Mouse (Mus musculus) embryonic stem cell, embryonic (primary cell): ENCODE data around the gene Chst14.

Experiments used
- CTCF ChIA-PET, 4 experiments: fragments of 300-600 bp in 2 of 4; fragments of 350-600 bp in 2 of 4; sonication (Branson Sonifier 250); formaldehyde crosslinking; loops; one replicate each; lab custom pipeline; 2022; ENCODE audit warnings: inconsistent platforms in 2 of 4; lab: Charles Lee
- POLR2A ChIA-PET, 4 experiments: fragments of 300-600 bp in 2 of 4; fragments of 350-600 bp in 2 of 4; sonication (Branson Sonifier 250); formaldehyde crosslinking; loops; one replicate each; lab custom pipeline; 2022; ENCODE audit warnings: antibody characterized with exemption in 4 of 4, inconsistent platforms in 1 of 4; lab: Charles Lee

Gene Chst14

DNA sequence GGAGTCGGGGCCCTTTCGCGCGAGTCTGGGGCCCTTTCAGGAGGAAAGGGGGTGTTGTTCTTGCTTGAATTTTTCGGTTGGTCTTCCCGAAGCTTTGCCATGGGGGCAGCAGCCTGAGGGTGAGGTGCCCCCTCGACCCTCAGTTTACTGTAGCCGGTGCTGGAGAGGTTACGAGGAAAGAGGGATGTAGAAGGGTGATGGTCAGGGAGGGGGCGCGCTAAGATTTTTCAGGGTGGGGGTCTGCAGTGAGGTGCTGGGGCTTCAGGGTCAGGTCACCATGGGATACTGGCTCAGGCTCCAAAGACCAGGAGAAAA, 25.5 kb upstream of the Chst14 start:
- POLR2A ChIA-PET = interaction anchor here (0.6 to 3.8 kb wide), 20 partner anchors 8 to 928 kb away, joined by 3 to 12 read pairs (median 4); partner anchors contain the start of genes Chst14 (in 2 of the 4), Ivd (in 1 of the 4) and Knstrn (in 1 of the 4)
- CTCF ChIA-PET = interaction anchor here in 3 of 4 experiments (0.6 to 1.4 kb wide), 4 partner anchors 8 to 373 kb away, joined by 3 read pairs; no protein-coding TSS in a partner anchor

DNA sequence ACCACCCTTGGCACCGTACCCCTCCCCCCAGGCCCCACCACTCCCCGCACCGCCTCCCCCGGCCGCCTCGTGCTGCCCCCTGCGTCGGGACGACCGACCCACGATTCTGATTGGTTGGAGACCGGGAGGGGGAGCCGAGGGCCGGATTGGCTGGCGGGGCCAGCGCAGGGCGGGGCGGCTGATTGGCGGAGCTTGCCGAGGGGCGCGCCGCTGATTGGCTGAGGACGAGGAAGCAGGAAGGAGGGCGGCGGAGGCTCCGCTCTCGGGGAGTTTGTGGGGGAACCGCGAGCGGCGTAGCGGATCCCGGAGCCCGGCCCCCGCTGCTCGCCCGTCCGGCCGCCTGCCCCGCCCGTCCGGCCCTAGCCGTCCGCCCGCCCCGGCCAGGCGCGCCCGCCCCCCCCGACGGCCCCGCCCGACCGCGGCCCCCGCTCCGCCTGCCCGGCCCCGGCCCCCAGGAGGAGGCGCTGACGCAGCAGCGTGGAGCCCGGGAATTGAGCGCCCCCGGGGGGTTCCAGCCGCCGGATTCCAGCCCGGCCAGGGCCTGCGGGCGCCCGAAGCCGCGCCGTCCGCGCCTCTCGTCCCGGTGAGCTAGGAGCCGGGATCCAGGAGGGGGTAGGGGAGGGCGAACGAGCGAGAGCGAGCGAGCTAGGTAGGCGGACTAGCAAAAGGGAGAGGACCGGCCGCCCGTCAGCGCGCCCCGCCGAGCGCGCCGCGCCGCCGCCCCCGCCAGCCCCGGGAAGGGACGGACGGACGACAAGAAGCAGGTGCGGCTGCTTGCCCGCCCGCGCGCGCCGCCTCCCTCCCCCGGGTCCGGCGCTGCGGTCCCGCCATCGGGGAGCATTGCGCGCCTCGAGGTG, 24.9 kb upstream of the Chst14 start:
- ChIA-PET CTCF (interaction anchor here in 3 of 4 experiments (0.6 to 1.5 kb wide), 4 partner anchors 8 to 1258 kb away, joined by 3 read pairs; no protein-coding TSS in a partner anchor), POLR2A (interaction anchor here in 3 of 4 experiments (0.6 to 3.8 kb wide), 16 partner anchors 8 to 927 kb away, joined by 3 to 12 read pairs (median 4); partner anchors contain the start of genes Chst14 (in 2 of the 3), Ivd (in 1 of the 3), Knstrn (in 1 of the 3) and Vps18 (in 1 of the 3))

DNA sequence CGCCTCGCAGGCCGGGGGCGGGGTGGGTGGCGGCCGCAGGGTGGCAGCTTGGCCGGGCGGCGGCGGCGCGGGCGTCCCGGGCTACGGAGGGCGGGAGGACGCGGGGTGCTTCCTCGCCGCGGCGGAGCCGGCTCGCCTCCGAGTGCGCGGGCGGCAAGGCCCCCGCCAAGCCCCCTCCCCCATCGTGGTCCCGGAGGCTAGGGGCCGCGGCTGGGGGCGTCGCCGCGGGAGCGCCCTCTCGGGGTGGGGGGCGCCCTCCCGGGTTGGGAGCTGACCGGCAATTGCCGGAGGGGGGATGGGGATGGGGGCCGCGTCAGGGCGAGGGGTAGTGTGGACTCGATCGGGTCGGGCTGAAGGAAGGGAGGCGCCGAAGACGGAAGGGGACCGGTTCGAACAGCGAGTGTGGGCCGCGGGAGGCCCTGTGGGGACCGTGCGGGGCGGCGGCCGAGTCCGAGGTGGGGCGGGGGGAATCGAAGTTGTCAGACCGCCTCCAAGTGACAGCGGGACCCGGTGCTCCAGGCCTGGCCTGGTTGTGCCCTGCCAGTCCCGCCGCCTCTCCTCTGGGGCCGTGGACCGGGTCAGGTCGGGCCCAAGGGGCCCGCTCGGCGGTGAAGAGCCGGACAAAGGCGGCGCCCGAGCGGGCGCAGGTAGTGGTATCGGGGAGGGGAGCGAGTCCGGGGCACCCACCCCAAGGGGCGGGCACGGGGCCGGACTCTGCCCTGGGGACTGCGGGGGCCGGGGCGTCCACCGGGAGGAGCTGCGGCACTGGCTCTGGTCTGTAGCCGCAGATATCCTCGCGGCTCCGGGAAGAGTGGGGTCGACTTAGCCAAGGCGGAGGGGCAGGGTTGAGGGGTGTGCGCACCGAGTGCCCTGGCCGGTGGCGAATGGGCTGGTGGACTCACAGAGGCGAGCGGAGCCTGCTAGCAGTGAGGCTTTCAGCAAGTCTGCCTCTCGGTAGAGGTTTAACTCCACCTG, 24.0 kb upstream of the Chst14 start:
- ChIA-PET POLR2A (interaction anchor here (0.6 to 3.8 kb wide), 11 partner anchors 8 to 386 kb away, joined by 3 to 12 read pairs (median 3); partner anchors contain the start of genes Chst14 (in 3 of the 4), Ivd (in 1 of the 4) and Vps18 (in 1 of the 4)), CTCF (interaction anchor here (0.6 to 1.5 kb wide), 4 partner anchors 9 to 417 kb away, joined by 3 to 4 read pairs (median 3); partner anchors contain the start of gene Chst14 (in 1 of the 4))

DNA sequence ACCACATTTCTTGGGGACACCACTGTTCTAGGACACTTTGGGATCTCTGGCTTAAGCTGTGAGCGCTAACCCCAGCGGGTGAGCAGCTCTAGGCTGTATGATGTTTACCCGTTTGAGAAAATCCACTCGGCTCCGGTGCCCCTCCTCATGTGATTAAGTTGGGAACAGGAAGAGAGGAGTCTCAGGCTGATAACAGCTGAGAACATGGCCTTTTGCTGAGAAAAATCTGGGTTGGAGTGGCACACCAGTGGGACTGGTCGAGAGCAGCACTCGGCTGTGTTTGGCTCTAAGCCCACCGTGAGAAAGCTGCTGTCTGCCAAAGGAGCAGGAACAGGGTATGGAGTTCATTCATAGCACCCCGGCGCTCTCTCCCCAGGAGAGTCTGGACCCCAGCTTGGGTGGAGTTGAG, 23.0 kb upstream of the Chst14 start:
- POLR2A ChIA-PET = interaction anchor here in 2 of 4 experiments (0.5 to 3.8 kb wide), 5 partner anchors 8 to 265 kb away, joined by 3 to 12 read pairs (median 4); partner anchors contain the start of gene Chst14 (in 1 of the 2)
- CTCF ChIA-PET = interaction anchor here in 2 of 4 experiments (0.7 to 0.8 kb wide), 2 partner anchors 23 to 75 kb away, joined by 3 read pairs; partner anchors contain the start of gene Chst14 (in 1 of the 2)

DNA sequence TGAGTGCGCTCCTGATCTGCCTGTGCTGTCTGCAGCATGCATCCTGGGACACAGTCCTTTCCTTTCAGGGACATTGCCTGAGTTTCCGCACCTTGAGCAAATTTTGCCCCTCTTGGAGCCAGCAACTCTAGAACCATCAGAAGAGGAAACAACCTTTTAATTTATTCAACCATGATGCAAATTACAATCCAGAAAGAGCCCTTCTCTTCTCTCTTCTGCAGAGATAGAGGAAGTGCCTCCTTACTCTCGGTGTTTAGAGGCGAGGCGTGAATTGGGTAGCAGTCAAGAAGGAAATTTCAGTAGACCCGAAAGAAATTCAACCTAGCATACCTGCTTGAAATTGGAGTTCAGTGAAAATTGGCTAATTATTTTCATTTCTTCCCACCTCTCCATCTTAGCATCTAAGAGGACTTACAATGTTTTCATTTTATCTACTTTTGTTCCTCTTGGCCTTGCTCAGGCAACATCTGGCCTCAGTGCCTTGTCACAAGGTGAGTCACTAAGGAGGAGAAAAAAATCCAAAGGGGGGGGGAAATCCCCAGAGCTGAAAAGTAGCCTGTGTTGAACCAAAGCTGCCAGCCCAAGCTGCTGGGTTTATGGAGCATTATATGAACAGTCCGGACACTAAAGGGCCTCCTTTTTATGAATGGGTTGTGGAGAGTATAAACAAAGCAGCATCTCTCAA, 20.7 kb upstream of the Chst14 start:
- POLR2A ChIA-PET = interaction anchor here in 1 of 4 experiments (0.7 to 1.4 kb wide), 2 partner anchors 9 to 383 kb away, joined by 3 to 6 read pairs; partner anchors contain the start of gene Vps18

DNA sequence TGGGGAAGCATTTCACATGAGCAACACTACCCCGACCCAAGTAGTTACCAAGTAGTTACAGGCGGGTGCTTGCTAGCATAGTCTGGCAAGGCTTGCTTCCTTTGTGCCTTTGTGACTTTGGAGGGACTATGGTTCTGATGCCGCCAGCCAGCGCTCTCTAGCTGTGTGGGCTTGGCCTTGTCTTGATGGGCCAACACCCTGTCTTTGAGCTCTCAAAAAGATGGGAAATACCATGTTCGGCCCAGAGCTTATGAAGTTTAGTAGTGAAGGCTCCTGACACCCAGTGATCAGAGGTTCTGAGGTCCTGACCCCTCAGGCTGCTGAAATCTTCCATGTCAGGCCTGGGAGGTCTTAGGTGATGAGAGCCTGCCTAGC, 20.2 kb upstream of the Chst14 start:
- ChIA-PET POLR2A (interaction anchor here in 2 of 4 experiments (0.7 to 1.4 kb wide), 3 partner anchors 9 to 382 kb away, joined by 3 to 6 read pairs (median 3); partner anchors contain the start of gene Vps18 (in 1 of the 2)), CTCF (no interaction called here)

More for the DNA sequence above, 20.7 kb upstream of the Chst14 start:
- CTCF ChIA-PET = no interaction called here

DNA sequence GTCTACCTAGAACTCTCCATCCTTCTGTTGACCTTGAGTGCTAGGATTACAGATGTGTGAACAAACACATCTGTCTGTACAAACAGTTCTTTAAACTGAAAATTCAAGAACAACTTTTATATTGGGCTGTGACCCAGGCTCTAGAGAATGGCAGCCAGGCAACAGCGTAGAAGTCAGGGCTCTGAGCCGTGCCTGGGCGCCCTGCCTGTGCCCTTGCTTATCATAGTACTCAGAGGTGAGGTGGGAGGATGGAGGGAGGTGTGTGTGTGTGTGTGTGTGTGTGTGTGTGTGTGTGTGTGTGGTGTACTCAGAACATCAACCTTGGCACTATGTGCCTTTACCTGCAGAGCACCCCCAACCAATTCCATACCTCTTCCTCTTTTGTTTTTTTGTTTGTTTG, 18.5 kb upstream of the Chst14 start:
- ChIA-PET POLR2A (interaction anchor here in 1 of 4 experiments (0.7 kb wide), 1 partner anchor 623 kb away, joined by 4 read pairs; no protein-coding TSS in a partner anchor), CTCF (no interaction called here)

DNA sequence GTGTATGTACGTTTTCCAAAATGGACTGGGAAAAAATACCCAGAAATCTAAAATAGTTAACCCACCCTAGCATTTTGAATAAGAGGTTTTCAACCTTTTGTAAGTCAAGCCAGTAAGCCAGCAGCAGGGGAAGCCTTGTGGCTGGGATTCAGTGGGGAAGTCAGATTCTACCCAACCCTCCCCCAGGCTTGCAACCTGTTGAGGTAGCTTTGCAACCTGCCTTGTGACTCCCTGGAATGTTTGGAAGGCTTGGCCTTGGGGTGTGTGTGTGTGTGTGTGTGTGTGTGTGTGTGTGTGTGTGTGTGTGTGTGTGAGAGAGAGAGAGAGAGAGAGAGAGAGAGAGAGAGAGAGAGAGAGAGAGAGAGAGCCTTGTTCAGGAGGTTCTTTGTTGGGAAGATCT, 17.1 kb upstream of the Chst14 start:
- POLR2A ChIA-PET = interaction anchor here in 1 of 4 experiments (0.5 to 1.1 kb wide), 6 partner anchors 13 to 156 kb away, joined by 3 to 4 read pairs (median 3); no protein-coding TSS in a partner anchor
- CTCF ChIA-PET = interaction anchor here in 1 of 4 experiments (0.7 kb wide), 1 partner anchor 255 kb away, joined by 3 read pairs; no protein-coding TSS in a partner anchor

DNA sequence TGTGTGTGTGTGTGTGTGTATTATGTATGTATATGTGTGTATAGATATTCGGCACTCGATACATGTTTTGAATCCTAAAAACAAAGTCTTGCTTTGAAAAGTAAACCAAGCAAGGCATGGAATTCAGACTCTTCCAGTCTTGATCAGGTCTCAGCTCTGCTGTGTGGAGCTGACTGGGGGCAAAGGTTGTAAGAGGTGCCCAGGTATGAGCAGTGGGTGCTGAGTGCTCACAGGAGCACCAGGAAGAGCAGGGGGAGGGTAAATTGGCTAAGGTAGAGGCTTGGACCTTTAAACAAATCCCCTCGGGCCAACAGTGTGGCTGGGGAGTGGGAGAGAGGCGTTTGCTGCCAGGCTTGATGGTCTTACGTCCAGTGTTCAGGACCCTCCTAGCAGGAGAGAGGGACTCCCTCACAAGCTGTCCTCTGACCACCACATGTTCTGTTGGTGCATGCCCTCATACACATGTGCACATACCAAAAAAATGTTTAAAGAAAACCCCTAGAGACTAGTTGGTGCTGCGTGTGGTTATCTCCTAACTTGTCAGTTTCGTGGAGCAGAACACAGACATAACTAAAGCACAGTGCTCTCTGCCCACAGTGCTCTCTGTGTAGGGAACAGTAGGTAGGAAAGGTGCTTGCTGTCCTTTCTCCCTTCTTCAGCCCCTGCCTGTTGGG, 15.6 kb upstream of the Chst14 start:
- ChIA-PET POLR2A (interaction anchor here in 3 of 4 experiments (0.5 to 1.8 kb wide), 3 partner anchors 8 to 9 kb away, joined by 3 to 4 read pairs (median 4); no protein-coding TSS in a partner anchor), CTCF (interaction anchor here in 2 of 4 experiments (0.5 to 1.0 kb wide), 2 partner anchors 9 to 79 kb away, joined by 3 read pairs; no protein-coding TSS in a partner anchor)

DNA sequence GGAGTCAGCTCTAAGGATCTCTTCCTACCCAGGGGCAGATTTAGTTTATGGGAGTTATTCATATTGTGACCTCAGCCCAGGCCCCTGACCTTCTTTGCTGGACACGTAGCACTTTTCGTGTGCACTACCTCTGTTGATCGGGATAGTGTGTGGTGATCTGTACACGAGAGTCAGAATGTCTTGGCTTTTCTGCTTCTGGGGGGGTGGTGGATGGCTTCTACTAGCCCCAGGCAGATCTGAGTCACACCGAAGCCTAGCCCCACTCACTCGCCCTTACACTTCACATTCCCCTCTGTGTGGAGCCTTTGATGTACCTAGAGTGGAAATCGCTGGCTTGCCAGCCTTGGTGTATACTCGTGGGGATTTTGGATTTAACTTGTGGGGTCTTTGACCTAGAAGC, 13.6 kb upstream of the Chst14 start:
- POLR2A ChIA-PET = interaction anchor here in 1 of 4 experiments (0.6 to 0.7 kb wide), 2 partner anchors 12 to 15 kb away, joined by 3 to 4 read pairs; no protein-coding TSS in a partner anchor
- CTCF ChIA-PET = no interaction called here

DNA sequence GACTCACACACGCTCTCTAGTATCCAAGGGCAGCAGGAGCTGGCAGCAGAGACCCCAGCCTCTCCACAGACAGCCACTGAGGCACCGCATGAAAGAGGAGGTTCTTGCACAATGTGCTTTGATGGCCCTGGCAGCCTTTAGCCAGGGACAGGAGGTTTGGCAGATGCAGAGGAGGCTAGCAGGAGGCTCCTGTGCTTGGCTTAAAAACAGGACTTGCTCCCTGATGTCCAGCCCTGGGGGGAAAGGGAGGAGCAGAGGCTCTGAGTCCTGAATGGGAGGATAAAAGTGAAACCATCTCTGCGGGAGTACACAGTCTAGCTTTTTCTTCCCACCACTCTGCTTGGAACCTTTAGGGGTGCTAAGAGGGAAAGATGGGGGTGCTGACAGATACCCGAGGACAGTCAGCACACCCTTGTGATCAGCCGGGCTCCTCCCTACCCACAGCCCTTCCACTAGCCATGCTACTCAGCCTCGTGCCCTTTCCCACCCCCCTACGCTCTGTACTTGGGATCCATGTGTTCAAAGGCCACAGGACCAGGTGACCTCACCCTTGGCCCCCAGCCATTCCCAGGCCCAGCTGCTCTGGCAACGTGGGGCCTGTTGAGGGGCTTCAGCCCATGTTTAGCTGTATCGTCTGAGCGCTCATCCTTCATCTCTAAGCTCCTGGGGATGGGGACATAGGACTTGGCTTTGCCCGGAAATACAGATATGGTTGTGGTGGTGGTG, 12.6 kb upstream of the Chst14 start:
- CTCF ChIA-PET = no interaction called here

DNA sequence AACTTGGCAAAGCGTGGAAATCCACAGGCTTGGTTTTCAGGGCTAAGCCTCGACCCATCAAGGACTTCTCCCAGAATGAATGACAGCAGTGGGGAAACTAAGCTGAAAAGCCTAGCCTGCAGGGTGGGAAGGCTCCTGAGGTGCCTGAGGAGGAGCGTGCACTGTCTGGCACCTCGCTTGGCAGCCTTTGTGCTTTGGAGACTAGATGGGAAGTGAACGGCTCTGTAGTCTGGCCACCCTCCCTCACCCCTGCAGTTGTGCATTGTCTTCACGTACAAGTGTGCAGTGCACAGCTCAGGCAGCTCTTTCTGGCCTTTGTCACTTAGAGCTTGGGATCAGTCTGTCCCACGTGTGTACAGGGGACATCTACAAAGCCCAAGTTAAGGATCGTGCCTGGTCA, 11.6 kb upstream of the Chst14 start:
- CTCF ChIA-PET = no interaction called here
- POLR2A ChIA-PET = interaction anchor here in 2 of 4 experiments (1.1 to 3.0 kb wide), 4 partner anchors 8 to 14 kb away, joined by 4 to 12 read pairs (median 6); partner anchors contain the start of genes Bahd1 (in 1 of the 2) and Chst14 (in 1 of the 2)

More for the DNA sequence above, 12.6 kb upstream of the Chst14 start:
- POLR2A ChIA-PET = interaction anchor here in 2 of 4 experiments (0.6 to 3.0 kb wide), 7 partner anchors 11 to 134 kb away, joined by 3 to 12 read pairs (median 6); partner anchors contain the start of genes Bahd1 (in 1 of the 2) and Disp2 (in 1 of the 2)

DNA sequence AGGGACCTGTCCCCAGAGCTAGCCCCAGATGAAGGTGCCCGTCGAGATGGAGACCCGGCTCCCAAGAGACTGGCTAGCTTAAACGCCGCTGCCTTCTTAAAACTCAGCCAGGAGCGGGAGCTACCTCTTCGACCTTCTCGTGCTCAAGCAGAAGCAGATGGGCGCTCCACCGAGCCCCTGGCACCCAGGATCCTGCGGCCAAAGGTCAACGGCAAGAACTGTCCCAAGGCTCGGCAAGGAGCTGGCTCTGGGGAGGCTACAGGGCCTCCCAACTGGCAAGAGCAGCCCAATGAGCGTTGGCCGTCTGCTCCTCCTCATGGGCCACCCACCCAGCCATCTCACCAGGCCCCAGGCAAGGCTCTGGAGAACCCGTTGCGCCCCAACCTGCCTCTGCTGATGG, 9.9 kb upstream of the Chst14 start:
- ChIA-PET CTCF (interaction anchor here in 1 of 4 experiments (0.9 to 1.0 kb wide), 2 partner anchors 33 to 98 kb away, joined by 3 read pairs; no protein-coding TSS in a partner anchor), POLR2A (interaction anchor here in 2 of 4 experiments (0.9 to 1.7 kb wide), 3 partner anchors 8 to 10 kb away, joined by 3 to 6 read pairs (median 5); partner anchors contain the start of gene Chst14 (in 2 of the 2))

DNA sequence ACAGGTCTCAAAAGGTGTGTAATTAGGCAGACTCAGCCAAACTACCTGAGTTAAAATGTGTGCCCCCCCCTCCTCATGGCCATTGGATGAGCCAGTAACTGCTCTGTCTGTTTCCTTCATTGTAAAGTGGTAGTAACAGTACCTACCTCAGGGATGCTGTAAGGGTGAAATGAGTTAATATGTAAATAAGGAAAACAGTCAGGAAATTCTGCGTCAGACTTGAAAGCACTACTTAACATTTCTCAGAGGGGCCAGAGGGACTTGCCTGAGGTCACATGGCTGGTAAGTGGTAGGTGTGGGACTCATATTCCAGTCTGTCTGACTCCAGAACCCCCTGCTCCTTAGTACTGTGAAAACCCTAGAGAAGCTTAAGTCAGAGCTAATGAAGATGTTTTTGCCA, 7.8 kb upstream of the Chst14 start:
- CTCF ChIA-PET = no interaction called here
- POLR2A ChIA-PET = interaction anchor here in 1 of 4 experiments (0.8 kb wide), 1 partner anchor 57 kb away, joined by 3 read pairs; the partner anchor contains the start of gene Ivd

DNA sequence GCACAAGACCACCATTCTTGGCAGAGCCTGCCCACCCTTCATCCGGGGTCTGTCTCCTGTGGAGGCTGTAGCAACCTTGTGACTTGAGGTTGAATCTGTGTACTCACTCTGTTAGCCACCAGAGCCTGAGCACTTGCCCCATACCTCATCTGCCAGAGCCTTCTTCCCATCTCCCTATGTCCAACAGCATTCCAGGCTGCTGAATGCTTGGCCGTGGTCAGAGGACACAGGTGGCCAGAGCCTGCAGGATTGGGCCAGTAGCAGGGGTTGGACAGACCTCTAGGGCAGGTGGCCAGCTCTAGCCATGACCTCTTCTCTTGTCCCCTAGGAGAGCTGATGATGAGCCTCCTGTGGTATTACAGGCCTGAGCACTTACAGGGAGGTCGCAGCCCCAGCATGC, 5.9 kb upstream of the Chst14 start:
- ChIA-PET POLR2A (no interaction called here), CTCF (no interaction called here)
